Mouse (Mus musculus) large intestine, adult 2 months (tissue): ENCODE results near the gene Zbtb20. TPM values are rescaled to one million over a fixed set of nuclear protein-coding genes. Genes with fewer than 3 reads are reported as not detected.

ENCODE experiments used
- DNase-seq: peaks from one replicate; pipeline ENCODE4 v3.0.0-alpha.2; 2012; ENCODE audit warnings: low read depth, low spot score
- WGBS: fragments of 180-500 bp; shearing (Covaris S2); methylation state at CpG from one replicate; pipeline ENCODE4 v1.1.7; 2018; 5-methylcytosine and 5-hydroxymethylcytosine counted together
- polyA plus RNA-seq: library from polyadenylated mRNA; depleted of rRNA; stranded (reverse); fragments of >200 nt; gene quantifications from 2 replicates; pipeline ENCODE4 v1.2.3, GENCODE M21; 2012

The Zbtb20 gene
- polyA plus RNA-seq, 1 experiment = 2.9 TPM

GRCm38 (mm10) chr16:43379351-43380325, 504.0 kb downstream of the Zbtb20 start:
- 80% methylated on average over 7 of the region's 7 CpGs for WGBS
- no peak for DNase-seq

DNA sequence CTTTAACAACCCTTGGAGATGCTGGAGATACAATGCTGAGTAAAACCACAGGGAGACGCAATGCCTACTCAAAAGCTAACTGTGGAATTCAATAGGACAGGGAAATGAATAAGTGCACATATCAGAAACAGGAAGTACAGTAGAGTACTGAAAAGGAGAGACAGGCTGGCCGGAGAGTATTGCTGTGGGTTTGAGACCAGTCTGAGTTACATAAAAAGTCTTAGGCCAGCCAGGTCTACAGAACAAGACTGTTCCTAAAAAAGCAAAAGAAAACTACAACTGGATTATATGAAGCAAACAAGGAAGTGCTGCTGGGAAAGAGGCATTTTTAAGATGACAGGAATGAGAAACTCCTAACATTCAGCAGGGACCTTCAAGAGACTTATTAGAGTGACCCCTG, 505.5 kb downstream of the Zbtb20 start:
- WGBS = 79% methylated on average over 2 of the region's 2 CpGs
- no peak for DNase-seq

- WGBS = 82% methylated on average over 7 of the region's 7 CpGs
- DNase-seq = no peak
Measured at GRCm38 (mm10) chr16:43383149-43383740, 507.6 kb downstream of the Zbtb20 start.

GRCm38 (mm10) chr16:43384953-43385619, 509.4 kb downstream of the Zbtb20 start:
- WGBS = 21% methylated on average over 4 of the region's 4 CpGs
- DNase-seq = no peak

- no peak for DNase-seq
- 26% methylated on average over 5 of the region's 5 CpGs for WGBS
Measured at GRCm38 (mm10) chr16:43385620-43386210, 510.0 kb downstream of the Zbtb20 start.

DNA sequence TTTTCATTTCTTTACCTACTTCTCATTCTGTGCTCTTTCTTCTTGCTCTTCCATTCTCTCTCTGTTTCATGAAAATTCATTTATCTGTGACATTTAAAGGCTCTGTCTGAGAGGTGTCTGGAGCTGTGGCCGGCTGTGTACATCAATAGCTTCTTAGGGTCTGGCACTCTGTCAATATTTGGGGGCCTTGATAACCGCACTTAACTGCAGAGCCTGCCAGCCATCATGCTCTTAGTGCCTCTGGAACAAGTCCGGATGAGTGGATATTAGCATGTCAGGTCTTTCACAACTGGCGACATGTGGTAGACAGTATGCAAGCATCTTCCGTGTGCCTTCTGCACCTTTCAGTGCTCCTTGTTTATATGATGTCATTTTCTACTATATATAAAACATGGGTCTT, 510.7 kb downstream of the Zbtb20 start:
- no peak for DNase-seq
- WGBS = 69% methylated on average over 5 of the region's 5 CpGs

GRCm38 (mm10) chr16:43388389-43388788, 512.7 kb downstream of the Zbtb20 start:
- 93% methylated on average over 5 of the region's 5 CpGs for WGBS
- DNase-seq = no peak

- 92% methylated on average over 4 of the region's 4 CpGs for WGBS
- no peak for DNase-seq
Measured at GRCm38 (mm10) chr16:43390387-43390786, 514.7 kb downstream of the Zbtb20 start.

DNA sequence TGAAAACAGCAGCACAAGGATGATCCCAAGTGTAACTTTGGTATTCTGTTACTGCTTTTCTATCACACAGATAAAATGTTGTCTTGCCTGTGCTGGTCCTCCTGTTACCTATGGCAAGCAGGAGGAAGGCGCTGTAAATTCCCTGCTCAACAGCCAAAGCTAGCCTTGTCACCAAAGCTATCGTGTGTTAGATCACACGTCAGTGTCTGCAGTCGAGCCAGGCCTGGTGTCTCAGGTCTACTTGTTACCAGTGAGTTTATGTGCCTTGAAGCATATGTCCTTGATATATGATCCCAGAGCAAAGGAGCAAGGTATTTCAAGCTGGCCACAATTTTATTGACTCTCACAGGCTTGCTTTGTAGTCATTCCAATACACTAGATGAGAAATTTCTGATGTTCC, 517.7 kb downstream of the Zbtb20 start:
- no peak for DNase-seq
- 93% methylated on average over 4 of the region's 4 CpGs for WGBS

DNA sequence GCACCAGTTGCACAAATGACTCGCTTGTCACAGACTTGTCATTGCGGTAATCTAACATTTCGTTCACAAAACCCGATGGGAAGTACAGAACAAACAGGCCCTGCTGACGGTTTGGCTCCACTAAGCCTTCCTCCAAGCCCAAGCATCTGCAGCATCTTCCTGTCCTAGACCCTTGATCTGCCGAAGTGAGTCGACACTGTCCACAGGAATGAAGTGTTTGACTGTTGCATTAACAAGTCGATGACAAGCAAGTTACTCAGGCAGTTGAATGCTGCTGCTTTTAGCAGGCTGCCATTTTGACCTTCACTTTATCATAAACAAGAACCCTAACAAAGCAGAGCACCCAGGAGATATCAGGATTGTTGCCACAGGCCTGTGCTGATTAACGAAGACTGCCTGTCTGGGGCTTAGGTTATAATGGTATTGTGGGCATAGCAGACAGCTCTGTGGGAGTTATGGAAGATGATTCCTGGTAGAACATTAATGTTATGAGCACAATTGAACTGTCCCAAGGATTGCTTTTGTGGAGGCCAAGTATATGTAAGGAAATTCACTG, 518.4 kb downstream of the Zbtb20 start:
- no peak for DNase-seq
- WGBS = 84% methylated on average over 9 of the region's 9 CpGs

DNA sequence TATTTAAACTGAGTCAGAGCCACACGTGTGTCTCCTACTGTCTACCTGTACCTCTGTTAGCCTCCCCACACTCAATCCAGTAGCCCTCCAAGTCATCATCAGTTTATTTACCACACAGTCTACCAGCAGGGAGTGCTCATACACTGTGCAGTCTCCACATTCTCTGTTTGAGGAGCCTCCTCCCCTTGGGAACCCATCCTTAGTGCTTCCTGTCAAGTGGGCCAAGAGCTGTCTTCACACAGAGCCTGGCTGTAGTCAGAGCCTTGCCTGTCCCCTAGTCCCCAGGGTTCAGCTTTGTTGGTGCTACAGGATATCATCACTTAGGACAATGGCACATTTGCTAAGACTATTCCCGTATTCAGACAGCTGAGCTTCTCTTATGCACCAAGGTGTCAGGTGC, 519.1 kb downstream of the Zbtb20 start:
- 88% methylated on average over 2 of the region's 2 CpGs for WGBS
- DNase-seq = no peak

DNA sequence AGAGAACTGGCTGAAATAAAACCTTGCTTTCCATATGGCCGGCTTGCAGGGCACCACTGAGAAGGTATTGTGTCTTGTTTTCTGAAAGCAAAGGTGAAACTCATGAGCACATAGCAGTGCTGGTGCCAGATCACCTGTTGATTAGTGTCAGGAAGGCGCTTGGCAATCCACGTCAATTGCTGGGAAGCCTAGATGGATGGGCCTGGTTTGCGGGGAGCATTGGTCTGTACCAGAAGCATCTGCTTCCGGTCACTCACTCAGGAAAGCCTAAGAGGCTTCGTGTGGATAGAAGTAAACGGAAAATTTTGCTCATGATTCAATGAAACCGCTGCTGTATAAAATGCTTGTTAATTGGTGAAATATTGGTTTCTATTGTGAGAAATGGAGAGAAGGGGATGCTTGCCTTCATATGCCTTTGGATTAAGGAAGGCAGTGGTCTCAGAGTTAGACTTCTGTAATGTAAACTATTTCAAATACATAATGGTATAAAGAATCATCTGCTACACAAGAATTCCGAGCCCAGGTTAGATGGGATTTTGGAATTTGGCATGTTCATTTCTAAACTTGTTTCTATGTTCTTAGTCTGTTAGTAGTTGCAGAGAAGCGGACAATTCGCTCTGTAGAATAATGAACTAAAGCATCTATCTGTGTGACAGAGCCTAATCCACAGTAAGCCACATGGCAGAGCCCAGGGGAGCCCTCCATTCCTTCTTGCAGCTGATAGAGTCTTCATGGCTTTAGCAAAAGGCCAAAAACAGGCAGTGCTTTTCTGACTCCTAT, 521.4 kb downstream of the Zbtb20 start:
- DNase-seq = no peak
- WGBS = 82% methylated on average over 11 of the region's 11 CpGs

DNA sequence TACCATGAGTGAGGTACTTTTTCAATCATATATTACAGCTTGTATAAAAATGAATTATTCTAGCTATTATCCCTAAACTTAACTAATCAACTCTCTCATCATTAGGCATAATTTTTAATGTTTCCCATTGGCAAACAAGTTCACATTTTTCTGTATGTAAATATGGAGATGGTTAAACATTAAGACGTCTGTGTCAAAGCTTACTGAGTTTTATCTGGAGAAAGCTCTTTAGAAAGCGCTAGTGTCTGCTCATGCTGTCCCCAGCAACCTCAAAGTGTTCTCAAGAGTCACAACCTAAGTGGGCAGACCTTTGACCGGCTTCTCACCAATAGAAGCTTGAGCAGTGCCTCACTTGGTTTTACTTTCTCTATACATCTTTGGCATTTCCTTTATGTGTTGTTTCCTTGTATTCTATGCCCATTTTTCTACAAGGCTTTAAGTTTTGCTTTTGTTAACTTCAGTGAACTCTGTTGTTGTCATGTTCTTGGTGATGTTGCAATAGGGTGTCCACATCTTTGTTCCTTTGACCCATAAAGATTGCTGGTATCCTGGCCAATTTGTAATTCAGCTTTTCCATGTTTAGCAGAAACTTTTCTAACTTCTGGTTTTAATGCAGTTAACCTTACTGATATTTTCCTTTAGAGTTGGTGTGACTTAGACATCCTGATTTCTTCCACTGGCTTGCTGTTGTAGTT, 522.1 kb downstream of the Zbtb20 start:
- no peak for DNase-seq
- 50% methylated on average over 3 of the region's 3 CpGs for WGBS

DNA sequence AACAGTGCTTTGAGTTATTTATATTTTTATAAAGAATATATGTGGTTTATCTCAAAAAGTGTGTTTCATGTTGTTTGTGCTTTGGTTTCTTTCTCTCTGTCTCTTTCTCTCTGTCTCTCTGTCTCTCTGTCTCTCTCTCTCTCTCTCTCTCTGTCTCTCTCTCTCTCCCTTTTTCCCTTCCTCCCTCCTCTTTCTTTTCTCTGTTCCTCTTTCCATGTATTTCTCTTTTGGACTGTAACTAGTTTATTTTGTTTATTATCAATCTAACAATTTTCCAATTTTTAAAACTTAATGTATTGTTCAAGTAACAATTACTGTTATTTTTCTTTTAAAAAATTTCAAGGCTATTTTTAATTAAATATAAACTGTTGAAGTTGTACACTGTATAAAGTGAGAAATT, 523.7 kb downstream of the Zbtb20 start:
- no peak for DNase-seq

GRCm38 (mm10) chr16:43400046-43400445, 524.4 kb downstream of the Zbtb20 start:
- DNase-seq = no peak

GRCm38 (mm10) chr16:43400949-43401348, 525.3 kb downstream of the Zbtb20 start:
- WGBS = 89% methylated on average over 2 of the region's 2 CpGs
- DNase-seq = no peak

DNA sequence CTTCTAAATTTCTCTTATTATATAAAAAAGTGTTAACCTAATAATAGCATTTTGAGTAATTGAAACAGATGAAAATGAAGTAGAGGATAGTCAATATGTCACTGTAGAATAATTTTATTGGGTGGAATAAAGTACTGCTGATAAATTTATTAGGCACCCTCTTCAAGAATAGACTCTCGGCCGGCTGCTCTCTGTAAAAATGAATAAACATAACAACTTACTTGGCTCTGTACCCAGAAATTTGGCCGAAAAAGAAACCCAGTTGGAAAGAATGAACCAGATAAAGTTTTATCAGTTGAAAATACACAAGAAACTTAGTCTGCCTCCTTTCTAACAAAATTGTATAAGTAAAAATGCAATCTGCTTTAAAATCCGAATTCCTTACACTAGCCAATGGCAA, 527.2 kb downstream of the Zbtb20 start:
- no peak for DNase-seq
- 57% methylated on average over 4 of the region's 4 CpGs for WGBS

DNA sequence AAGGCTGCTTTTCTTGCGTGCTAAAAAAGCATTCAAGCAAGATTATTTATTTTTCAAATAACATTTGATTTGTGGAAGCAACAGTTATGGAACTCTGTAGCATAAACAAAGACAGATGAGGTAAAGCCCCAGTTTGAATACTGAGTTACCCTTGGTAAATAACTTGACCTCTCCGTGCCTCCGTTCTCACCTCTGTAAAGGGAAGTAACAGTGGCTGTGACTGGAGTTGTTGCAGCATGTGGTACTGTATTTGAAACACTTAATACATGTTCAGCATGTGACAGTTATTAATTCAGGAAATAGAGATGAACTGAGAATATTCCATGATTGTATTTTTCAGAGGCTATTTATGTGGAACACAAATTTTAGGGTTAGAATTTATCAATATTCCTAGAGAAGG, 529.4 kb downstream of the Zbtb20 start:
- no peak for DNase-seq
- WGBS = 84% methylated on average over 3 of the region's 3 CpGs
